Mouse (Mus musculus): ENCODE measurements around the gene Cul4a.

GRCm38 (mm10) chr8:13159377-13159881 lies 54.0 kb downstream of the Cul4a start:
- TF ChIP-seq CTCF (IDR thresholded peaks at IDR 0.05; ENCODE audit: low read depth) (no peak), EP300 (IDR thresholded peaks at IDR 0.05; ENCODE audit: low read depth) (no peak)
